Mouse (Mus musculus): ENCODE data around the gene Ofcc1. TPM values are rescaled to one million over a fixed set of nuclear protein-coding genes. Genes with fewer than 3 reads are reported as not detected.

Ofcc1 gene
- polyA plus RNA-seq, 1 experiment from 2014 or later: not detected

DNA sequence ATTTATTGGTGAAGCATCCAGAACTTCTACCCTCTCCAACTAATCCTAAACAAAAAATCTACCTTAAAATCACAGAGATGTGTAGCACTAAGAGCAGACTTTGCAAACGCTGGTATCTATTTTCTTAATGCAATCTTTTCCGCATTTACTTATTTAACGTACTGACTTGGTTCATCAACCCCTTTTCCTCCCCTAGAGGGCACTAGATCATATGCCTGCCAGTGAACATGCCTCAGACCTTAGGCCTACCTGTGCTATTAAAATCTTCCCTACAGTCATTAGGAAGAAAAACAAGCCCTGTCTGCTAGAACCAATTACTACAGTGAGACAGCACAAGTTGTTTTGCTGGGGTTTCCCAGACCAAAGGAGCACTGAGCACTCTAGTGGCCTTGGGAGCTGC is 404.0 kb downstream of the Ofcc1 start:
- WGBS: 75% methylated on average over 3 of the region's 3 CpGs
- no peak for ATAC-seq
- no peaks in the 10 kb centered on the region for H3K4me1 ChIP-seq (replicated peaks)

DNA sequence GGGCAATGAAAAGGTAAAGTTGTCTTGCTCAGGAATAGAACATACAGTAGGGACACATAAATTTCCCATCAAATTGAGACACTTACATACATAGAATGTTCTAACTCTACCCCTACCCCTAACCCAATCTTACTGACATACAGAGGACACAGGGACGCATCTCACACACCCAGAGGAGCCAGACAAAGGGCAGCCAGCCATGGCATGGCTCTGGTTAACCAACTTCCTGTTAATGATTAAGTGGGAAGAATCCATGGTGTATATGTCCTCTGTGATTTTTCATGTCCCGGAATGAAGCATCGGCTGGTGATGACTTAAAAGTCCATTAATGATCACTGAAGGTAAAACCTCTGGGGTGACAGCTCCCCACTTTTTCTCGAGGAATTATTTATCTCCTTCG is 405.2 kb downstream of the Ofcc1 start:
- H3K4me1 ChIP-seq (replicated peaks): no peaks in the 10 kb centered on the region
- H3K27me3 ChIP-seq: no peaks in the 10 kb centered on the region
- no peaks in the 10 kb centered on the region for H3K36me3 ChIP-seq
- no peak overlapping the region for H3K9ac ChIP-seq (replicated peaks)
- H3K9me3 ChIP-seq: no peaks in the 10 kb centered on the region
- no peak overlapping the region for H3K4me2 ChIP-seq (replicated peaks)
- H3K27ac ChIP-seq: no peak overlapping the region
- 84% methylated on average over 5 of the region's 5 CpGs for WGBS
- no peak overlapping the region for H3K4me3 ChIP-seq (replicated peaks)
- ATAC-seq: no peak

More for the DNA sequence above, 404.0 kb downstream of the Ofcc1 start:
- H3K9me3 ChIP-seq: no peaks in the 10 kb centered on the region
- no peaks in the 10 kb centered on the region for H3K36me3 ChIP-seq
- H3K4me2 ChIP-seq (replicated peaks): no peak overlapping the region
- H3K9ac ChIP-seq (replicated peaks): no peak overlapping the region
- no peak overlapping the region for H3K4me3 ChIP-seq (replicated peaks)
- H3K27me3 ChIP-seq: no peaks in the 10 kb centered on the region
- H3K27ac ChIP-seq: no peak overlapping the region
